Comparison of ENCODE assay signal across 9 mouse cellular contexts in the genomic region with DNA sequence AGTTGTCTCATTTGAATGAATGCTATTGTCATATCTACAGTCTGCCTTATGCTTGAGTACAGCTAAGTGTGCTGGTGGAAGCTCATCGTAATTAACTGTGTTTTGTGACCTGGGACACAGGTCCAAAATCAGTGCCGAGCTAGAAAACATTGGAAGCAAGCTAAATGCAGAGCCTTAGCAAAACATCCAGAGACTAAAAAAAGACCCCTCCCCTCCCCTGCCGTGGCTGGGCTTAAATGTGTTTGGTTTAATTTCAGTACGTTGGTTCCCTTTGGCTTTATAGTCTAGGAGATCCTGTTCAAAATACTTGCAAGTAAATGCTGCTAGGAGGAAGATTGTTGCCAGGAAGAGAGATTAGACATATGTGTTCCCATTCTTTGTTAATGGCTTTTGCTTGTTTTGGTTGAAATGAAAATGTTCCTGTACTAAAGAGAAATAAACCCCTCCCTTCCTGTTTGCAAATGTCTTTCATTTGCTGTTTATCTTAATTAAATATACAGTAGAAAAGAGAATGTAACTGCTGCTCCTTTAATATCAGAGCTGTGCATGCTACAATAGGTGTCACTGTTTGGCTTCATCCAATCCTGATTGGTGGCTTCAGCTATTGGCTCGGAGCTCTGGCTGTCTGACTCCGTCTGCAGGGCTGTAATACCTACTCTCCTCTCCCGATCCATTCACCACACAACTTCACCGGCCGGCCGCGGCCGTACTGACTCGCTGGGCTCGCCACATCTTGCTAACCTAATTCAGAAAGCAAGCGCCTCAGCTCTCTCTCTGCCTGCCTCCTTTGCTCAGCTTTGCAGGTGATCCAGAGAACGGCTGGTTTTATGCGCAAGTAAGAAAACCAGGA. TPM values are rescaled to one million over a fixed set of nuclear protein-coding genes. Genes with fewer than 3 reads are reported as not detected.
A peak's percentile ranks its signal among the peaks of the same experiment; 100 is the strongest.
DNase-seq lines count a peak whose midpoint lies in the region; ATAC-seq and TF ChIP-seq lines count a peak whose summit lies in the region.
"Had no signal": no experiment of that assay in that cellular context is flagged by ENCODE, and none has a peak within 500 bp of the region (broad histone marks: within the 10 kb centered on the region; RNA-seq: fewer than 3 reads in every experiment).

No protein-coding gene starts in this region.

- H3K27ac ChIP-seq in embryonic fibroblast, embryonic 13.5 days (ENCODE audit: insufficient read depth, low read length), result peak overlapping the region; percentile 19
- peak overlapping the region; percentile 81 for H3K27ac ChIP-seq in heart, embryonic 13.5 days (replicated peaks)
- peak overlapping the region; percentile 85 for H3K27ac ChIP-seq in kidney, embryonic 16.5 days (ENCODE audit: low read length)
- peak overlapping the region; percentile 90 for H3K27ac ChIP-seq in limb, embryonic 15.5 days
- H3K27ac ChIP-seq in midbrain, embryonic 15.5 days, result peak overlapping the region; percentile 76
- H3K27ac ChIP-seq: macrophage had no signal

- no peaks in the 10 kb centered on the region for H3K9me3 ChIP-seq in heart, embryonic 13.5 days
- H3K9me3 ChIP-seq in kidney, embryonic 16.5 days (ENCODE audit: low read length), result no peaks in the 10 kb centered on the region
- no peaks in the 10 kb centered on the region for H3K9me3 ChIP-seq in limb, embryonic 15.5 days
- no peaks in the 10 kb centered on the region for H3K9me3 ChIP-seq in midbrain, embryonic 15.5 days

- peak; percentile 24 for DNase-seq in thymus, postnatal 4 days
- no peak for DNase-seq in thymus, postnatal 0 days (ENCODE audit: low spot score)
- DNase-seq in spleen, postnatal 36 days (ENCODE audit: low spot score in 2 of 2), result no peak

- no peak for TF ChIP-seq CTCF in embryonic fibroblast, embryonic 13.5 days (IDR thresholded peaks at IDR 0.05; ENCODE audit: borderline replicate concordance, insufficient read depth, low read length)

- ATAC-seq in heart, embryonic 13.5 days (ENCODE audit: extremely low read depth, insufficient number of reproducible peaks, low FRiP score, low TSS enrichment), result peak; percentile 68; the same call in 1 of the 2 replicates
- ATAC-seq in kidney, embryonic 16.5 days (ENCODE audit: low FRiP score, low TSS enrichment), result peak; percentile 93; the same call in 1 of the 2 replicates
- ATAC-seq in limb, embryonic 15.5 days (ENCODE audit: insufficient number of reproducible peaks, low FRiP score, low TSS enrichment, low read depth), result peak; percentile 79
- peak; percentile 97 for ATAC-seq in midbrain, embryonic 15.5 days (replicated peaks)

- peaks cover 4% of the 10 kb centered on the region for H3K4me1 ChIP-seq in embryonic fibroblast, embryonic 13.5 days (ENCODE audit: control insufficient read depth, insufficient read depth, low read length)
- H3K4me1 ChIP-seq in heart, embryonic 13.5 days, result peaks cover 75% of the 10 kb centered on the region
- H3K4me1 ChIP-seq in kidney, embryonic 16.5 days (ENCODE audit: insufficient read depth, low read length), result peaks cover 53% of the 10 kb centered on the region
- H3K4me1 ChIP-seq in limb, embryonic 15.5 days, result peaks cover 32% of the 10 kb centered on the region
- peaks cover 40% of the 10 kb centered on the region for H3K4me1 ChIP-seq in midbrain, embryonic 15.5 days

- 11% methylated on average over 17 of the region's 17 CpGs for WGBS in heart, embryonic 13.5 days
- 14% methylated on average over 17 of the region's 17 CpGs for WGBS in kidney, embryonic 16.5 days
- WGBS in limb, embryonic 15.5 days, result 8% methylated on average over 17 of the region's 17 CpGs
- WGBS in midbrain, embryonic 15.5 days, result 8% methylated on average over 17 of the region's 17 CpGs

- TF ChIP-seq POLR2A in embryonic fibroblast, embryonic 13.5 days (IDR thresholded peaks at IDR 0.05; ENCODE audit: low read depth, low read length), result peak; percentile 62

- H3K36me3 ChIP-seq in heart, embryonic 13.5 days, result peaks cover 12% of the 10 kb centered on the region
- peaks cover 14% of the 10 kb centered on the region for H3K36me3 ChIP-seq in kidney, embryonic 16.5 days (ENCODE audit: insufficient read depth, low read length)
- H3K36me3 ChIP-seq in limb, embryonic 15.5 days, result no peaks in the 10 kb centered on the region
- H3K36me3 ChIP-seq in midbrain, embryonic 15.5 days (replicated peaks), result no peaks in the 10 kb centered on the region

- peak overlapping the region; percentile 71 for H3K4me2 ChIP-seq in heart, embryonic 13.5 days
- peak overlapping the region; percentile 55 for H3K4me2 ChIP-seq in kidney, embryonic 16.5 days (replicated peaks; ENCODE audit: low read depth, low read length)
- peak overlapping the region; percentile 50 for H3K4me2 ChIP-seq in limb, embryonic 15.5 days
- H3K4me2 ChIP-seq in midbrain, embryonic 15.5 days, result peak overlapping the region; percentile 55

- H3K4me3 ChIP-seq in embryonic fibroblast, embryonic 13.5 days (ENCODE audit: insufficient read depth, low read length), result peak overlapping the region; percentile 23
- H3K4me3 ChIP-seq in heart, embryonic 13.5 days, result peak overlapping the region; percentile 51
- peak overlapping the region; percentile 44 for H3K4me3 ChIP-seq in kidney, embryonic 16.5 days (ENCODE audit: low read length)
- H3K4me3 ChIP-seq in limb, embryonic 15.5 days, result peak overlapping the region; percentile 47
- peak overlapping the region; percentile 44 for H3K4me3 ChIP-seq in midbrain, embryonic 15.5 days

- H3K9ac ChIP-seq in heart, embryonic 13.5 days, result peak overlapping the region; percentile 75
- H3K9ac ChIP-seq in kidney, embryonic 16.5 days (replicated peaks; ENCODE audit: low read length), result peak overlapping the region; percentile 58
- H3K9ac ChIP-seq in limb, embryonic 15.5 days, result peak overlapping the region; percentile 32
- peak overlapping the region; percentile 42 for H3K9ac ChIP-seq in midbrain, embryonic 15.5 days

- no peaks in the 10 kb centered on the region for H3K27me3 ChIP-seq in heart, embryonic 13.5 days (replicated peaks)
- no peaks in the 10 kb centered on the region for H3K27me3 ChIP-seq in kidney, embryonic 16.5 days (ENCODE audit: insufficient read depth, low read length)
- H3K27me3 ChIP-seq in limb, embryonic 15.5 days, result no peaks in the 10 kb centered on the region
- no peaks in the 10 kb centered on the region for H3K27me3 ChIP-seq in midbrain, embryonic 15.5 days (replicated peaks)

RNA-seq across cellular contexts. Expression of gene Btbd3, which starts 21.7 kb away (rescaled TPM):
- polyA plus RNA-seq in thymus, postnatal 0 days (2015; fragmentation: Nextera tagmentation; extraction: Ambion mirVana), result 4.3 and 5.3 TPM in 2 replicates
- polyA plus RNA-seq in embryonic fibroblast, embryonic 13.5 days (2011; ENCODE audit: insufficient read length, low read depth, missing spikeins), result 23.0 and 26.1 TPM in 2 replicates
- polyA plus RNA-seq in heart, embryonic 13.5 days (2015; fragmentation: Nextera tagmentation; extraction: Ambion mirVana), result 8.3 and 8.9 TPM in 2 replicates
- 16.7 and 19.0 TPM in 2 replicates for polyA plus RNA-seq in kidney, embryonic 16.5 days (2015; fragmentation: Nextera tagmentation; extraction: Ambion mirVana)
- 23.3 and 25.6 TPM in 2 replicates for polyA plus RNA-seq in limb, embryonic 15.5 days (2015; fragmentation: Nextera tagmentation; extraction: Ambion mirVana)
- 36.0 and 42.3 TPM in 2 replicates for polyA plus RNA-seq in midbrain, embryonic 15.5 days (2015; fragmentation: Nextera tagmentation; extraction: Ambion mirVana)

Comparison
In these comparisons a context has a peak if more than half of its experiments do, and no peak if none do; other contexts are left out.
1. H3K27ac ChIP-seq: peak in every context shown above with its lines; median percentile 90 in limb, embryonic 15.5 days; 85 in kidney, embryonic 16.5 days; 81 in heart, embryonic 13.5 days; 76 in midbrain, embryonic 15.5 days; 19 in embryonic fibroblast, embryonic 13.5 days.